Mouse (Mus musculus) CH12.LX (cell line): ENCODE measurements around the gene Macrod2. TPM values are rescaled to one million over a fixed set of nuclear protein-coding genes. Genes with fewer than 3 reads are reported as not detected.

Experiments used
- DNase-seq: peaks from one replicate; pipeline ENCODE4 v3.0.0-alpha.2; 2013; ENCODE audit errors: extremely low read depth
- H3K27ac ChIP-seq: 2 replicates; pipeline ENCODE4 v1.5.1; 2012; ENCODE audit warnings: low read depth, mild to moderate bottlenecking, control low read depth, moderate library complexity; ENCODE audit not compliant: insufficient read depth
- H3K27me3 ChIP-seq: replicated peaks from 2 replicates; pipeline ENCODE3; 2012; ENCODE audit warnings: inconsistent platforms
- H3K36me3 ChIP-seq, 2 experiments: replicated peaks in 1 of 2; 2 replicates each; pipeline versions ENCODE3 to v1.6.1; 2012; ENCODE audit warnings: inconsistent platforms in 1 of 2, low read length in 1 of 2, mild to moderate bottlenecking in 1 of 2, mixed read lengths in 1 of 2, moderate library complexity in 1 of 2; ENCODE audit not compliant: control insufficient read depth in 1 of 2, insufficient read depth in 1 of 2
- H3K4me1 ChIP-seq, 2 experiments: 2 replicates each; pipeline ENCODE4 v1.6.1; 2012; ENCODE audit warnings: inconsistent platforms in 1 of 2, moderate library complexity in 1 of 2; ENCODE audit not compliant: insufficient read depth in 2 of 2, control insufficient read depth in 1 of 2
- H3K4me2 ChIP-seq: 2 replicates; pipeline ENCODE4 v1.6.1; 2012; ENCODE audit warnings: low read depth, mild to moderate bottlenecking, control low read depth; ENCODE audit not compliant: poor library complexity, insufficient read depth, severe bottlenecking
- H3K4me3 ChIP-seq, 3 experiments: fragments of 150-350 bp in 1 of 3; sonication (generic) in 1 of 3; replicated peaks in 1 of 3; 2 replicates each; pipeline versions ENCODE3 to v1.5.1; 2011 to 2012; ENCODE audit warnings: low read depth in 2 of 3, low read length in 2 of 3, mild to moderate bottlenecking in 2 of 3, moderate library complexity in 2 of 3, control low read depth in 1 of 3, improper control_type of control experiment in 1 of 3, inconsistent platforms in 1 of 3, mixed read lengths in 1 of 3; ENCODE audit not compliant: poor library complexity in 1 of 3
- H3K79me2 ChIP-seq: replicated peaks from 2 replicates; pipeline ENCODE4 v1.6.1; 2012; ENCODE audit warnings: mild to moderate bottlenecking, moderate library complexity; ENCODE audit not compliant: control insufficient read depth, poor library complexity, insufficient read depth, severe bottlenecking; ENCODE audit errors: extremely low read depth
- H3K9ac ChIP-seq: 2 replicates; pipeline ENCODE4 v1.6.1; 2012; ENCODE audit warnings: low read depth, mild to moderate bottlenecking, control low read depth, moderate library complexity; ENCODE audit not compliant: insufficient read depth
- H3K9me3 ChIP-seq: replicated peaks from 2 replicates; pipeline ENCODE3; 2012; ENCODE audit warnings: low read length, inconsistent platforms, mixed read lengths
- BHLHE40 ChIP-seq: IDR thresholded peaks from 2 replicates; pipeline ENCODE4 v1.6.1; 2011; ENCODE audit warnings: mild to moderate bottlenecking, low read depth, low read length, improper control_type of control experiment
- ELF1 ChIP-seq: IDR thresholded peaks from 2 replicates; pipeline ENCODE4 v1.6.1; 2014; ENCODE audit warnings: low read depth, mild to moderate bottlenecking, inconsistent platforms, low read length, improper control_type of control experiment
- EP300 ChIP-seq: IDR thresholded peaks from 2 replicates; pipeline ENCODE4 v1.6.1; 2011; ENCODE audit warnings: low read length, improper control_type of control experiment
- GABPA ChIP-seq: IDR thresholded peaks from 2 replicates; pipeline ENCODE4 v1.6.1; 2012; ENCODE audit warnings: low read depth, low read length, improper control_type of control experiment, inconsistent platforms; ENCODE audit not compliant: insufficient replicate concordance
- HCFC1 ChIP-seq: IDR thresholded peaks from 2 replicates; pipeline ENCODE4 v1.6.1; 2012; ENCODE audit warnings: low read depth, mild to moderate bottlenecking, inconsistent platforms, low read length, improper control_type of control experiment
- JUN ChIP-seq: IDR thresholded peaks from 2 replicates; pipeline ENCODE4 v1.6.1; 2011; ENCODE audit warnings: low read depth, mild to moderate bottlenecking, low read length, improper control_type of control experiment, moderate library complexity; ENCODE audit not compliant: insufficient read depth
- JUND ChIP-seq: conservative IDR thresholded peaks from 2 replicates; pipeline ENCODE4 v1.6.1; 2011; ENCODE audit warnings: low read depth, low read length, improper control_type of control experiment
- KAT2A ChIP-seq: IDR thresholded peaks from 2 replicates; pipeline ENCODE4 v1.6.1; 2012; ENCODE audit warnings: low read length, improper control_type of control experiment, inconsistent platforms; ENCODE audit not compliant: insufficient replicate concordance
- MAFK ChIP-seq: IDR thresholded peaks from 2 replicates; pipeline ENCODE4 v1.6.1; 2011; ENCODE audit warnings: low read length, improper control_type of control experiment; ENCODE audit not compliant: insufficient replicate concordance
- MAX ChIP-seq: IDR thresholded peaks from 2 replicates; pipeline ENCODE4 v1.6.1; 2011; ENCODE audit warnings: low read length, improper control_type of control experiment
- MAZ ChIP-seq: IDR thresholded peaks from 2 replicates; pipeline ENCODE4 v1.6.1; 2012; ENCODE audit warnings: low read depth, mild to moderate bottlenecking, inconsistent platforms, low read length, improper control_type of control experiment, moderate library complexity
- MEF2A ChIP-seq: IDR thresholded peaks from 2 replicates; pipeline ENCODE4 v1.6.1; 2014; ENCODE audit warnings: low read depth, mild to moderate bottlenecking, inconsistent platforms, low read length, improper control_type of control experiment, borderline replicate concordance
- PAX5 ChIP-seq: IDR thresholded peaks from 2 replicates; pipeline ENCODE4 v1.6.1; 2012; ENCODE audit warnings: low read length, inconsistent platforms, mixed read lengths
- POLR2A ChIP-seq: IDR thresholded peaks from 2 replicates; pipeline ENCODE4 v1.6.1; 2011; ENCODE audit warnings: low read depth, mild to moderate bottlenecking, improper control_type of control experiment, low read length
- TBP ChIP-seq: conservative IDR thresholded peaks from 2 replicates; pipeline ENCODE4 v1.6.1; 2011; ENCODE audit warnings: low read depth, low read length, improper control_type of control experiment
- TCF12 ChIP-seq: IDR thresholded peaks from 2 replicates; pipeline ENCODE4 v1.6.1; 2014; ENCODE audit warnings: low read depth, mild to moderate bottlenecking, inconsistent platforms, low read length, improper control_type of control experiment
- UBTF ChIP-seq: IDR thresholded peaks from 2 replicates; pipeline ENCODE4 v1.6.1; 2012; ENCODE audit warnings: low read depth, mild to moderate bottlenecking, inconsistent platforms, low read length, improper control_type of control experiment, moderate library complexity
- USF1 ChIP-seq: IDR thresholded peaks from 2 replicates; pipeline ENCODE4 v1.6.1; 2014; ENCODE audit warnings: low read depth, mild to moderate bottlenecking, inconsistent platforms, low read length, improper control_type of control experiment
- USF2 ChIP-seq: conservative IDR thresholded peaks from 2 replicates; pipeline ENCODE4 v1.6.1; 2011; ENCODE audit warnings: low read depth, low read length, improper control_type of control experiment
- ZC3H11A ChIP-seq: IDR thresholded peaks from 2 replicates; pipeline ENCODE4 v1.6.1; 2012; ENCODE audit warnings: low read depth, mild to moderate bottlenecking, inconsistent platforms, low read length, improper control_type of control experiment
- ZKSCAN1 ChIP-seq: IDR thresholded peaks from 2 replicates; pipeline ENCODE4 v1.6.1; 2012; ENCODE audit warnings: low read depth, inconsistent platforms, low read length, improper control_type of control experiment, borderline replicate concordance
- ZMIZ1 ChIP-seq: IDR thresholded peaks from 2 replicates; pipeline ENCODE4 v1.6.1; 2012; ENCODE audit warnings: low read depth, mild to moderate bottlenecking, inconsistent platforms, low read length, improper control_type of control experiment
- dilution Hi-C: fragments of 300-500 bp; cut with MboI; formaldehyde crosslinking; loops from 2 replicates; pipeline ENCODE4 v1.14.3; 2020; ENCODE audit warnings: low sequenced_read_pairs; ENCODE audit not compliant: extremely low pct_unique_long_range_greater_than_20kb, extremely low pct_ligation_motif_present
- in situ Hi-C: fragments of 300-500 bp; cut with MboI; formaldehyde crosslinking; loops from 3 replicates; pipeline ENCODE4 v1.14.3; 2019; ENCODE audit warnings: low sequenced_read_pairs, low pct_ligation_motif_present, low pct_unique_long_range_greater_than_20kb, mixed read lengths
- polyA plus RNA-seq: library from polyadenylated mRNA; unstranded; fragments of >175 nt; gene quantifications from 2 replicates; pipeline ENCODE4 v1.2.1, GENCODE M21; 2012; ENCODE audit warnings: low read depth; ENCODE audit not compliant: insufficient read length
- total RNA-seq, 2 experiments: library from RNA; depleted of rRNA; stranded (reverse); fragments of 300-350 nt in 1 of 2; fragments of >200 nt in 1 of 2; gene quantifications; 2 replicates each; pipeline ENCODE4 v1.2.3; 2012 to 2014

Gene Macrod2
- total and polyA plus RNA-seq, 3 experiments: not detected

DNA sequence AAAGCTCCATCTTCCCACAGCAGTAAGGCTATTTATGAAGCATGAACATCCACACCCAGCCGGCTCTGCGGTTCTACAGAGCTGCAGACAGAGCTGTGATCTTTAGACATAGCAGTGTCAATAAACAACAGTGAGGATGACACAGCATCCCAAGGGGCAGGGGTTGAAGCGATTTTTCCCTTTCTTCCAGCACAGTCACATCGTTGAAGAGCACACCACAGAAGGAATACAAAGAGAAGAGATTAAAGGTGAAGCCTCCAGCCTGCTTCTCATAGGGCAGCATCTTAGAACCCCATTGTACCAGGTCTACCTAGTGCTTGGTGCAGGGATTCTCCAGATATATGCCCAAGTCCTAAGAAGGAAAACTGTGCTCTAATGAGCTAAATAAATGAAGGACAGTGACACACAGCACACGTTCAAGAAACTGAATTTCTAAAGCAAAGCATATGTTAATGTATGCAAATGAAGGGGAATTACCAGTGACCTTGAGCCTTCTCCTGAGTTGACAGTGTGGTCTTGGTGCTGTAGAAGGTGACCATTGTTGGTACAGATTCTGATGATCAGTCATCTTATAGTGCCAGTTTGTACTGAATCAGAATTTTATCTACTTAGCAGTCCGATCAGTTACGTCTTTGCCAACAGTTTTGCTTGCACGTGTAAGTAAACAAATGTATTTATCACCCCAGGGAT, 1021.9 kb downstream of the Macrod2 start:
- H3K9me3 ChIP-seq: peaks cover 26% of the 10 kb centered on the region
- H3K4me3 ChIP-seq: no peak overlapping the region
- no peak overlapping the region for H3K4me2 ChIP-seq
- no peak for TF ChIP-seq USF1
- no peak for TF ChIP-seq ZMIZ1
- no peak for TF ChIP-seq POLR2A
- no peak for TF ChIP-seq JUND
- TF ChIP-seq ZKSCAN1: no peak
- no peak for TF ChIP-seq EP300
- TF ChIP-seq TBP: no peak
- TF ChIP-seq PAX5: no peak
- no peak for TF ChIP-seq ZC3H11A
- no peak for TF ChIP-seq MAX
- H3K27me3 ChIP-seq: no peaks in the 10 kb centered on the region
- H3K9ac ChIP-seq: no peak overlapping the region
- H3K27ac ChIP-seq: no peak overlapping the region
- H3K79me2 ChIP-seq: no peaks in the 10 kb centered on the region
- H3K4me1 ChIP-seq: no peaks in the 10 kb centered on the region
- DNase-seq: no peak
- no peaks in the 10 kb centered on the region for H3K36me3 ChIP-seq
- dilution Hi-C loops: no loop called here
- in situ Hi-C loops: no loop called here

DNA sequence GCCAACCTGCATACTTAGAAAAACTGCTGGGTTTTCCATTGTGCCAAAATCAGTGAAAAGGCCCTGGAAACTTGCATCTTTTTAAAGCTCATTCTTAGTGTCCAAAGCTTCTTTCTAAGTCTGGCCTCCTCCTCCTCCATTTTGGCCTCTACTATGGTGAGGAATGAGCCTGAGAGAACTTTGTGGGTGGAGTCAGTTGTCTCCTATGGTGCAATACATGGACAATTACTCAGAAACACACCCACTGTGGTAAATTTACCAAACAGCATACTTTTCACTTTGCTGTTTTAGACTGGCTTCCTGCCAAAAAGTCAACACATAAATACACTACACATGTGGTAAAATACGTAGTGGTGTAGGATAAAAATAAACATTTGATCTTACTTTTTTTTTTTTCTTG, 1024.7 kb downstream of the Macrod2 start:
- Histone ChIP-seq H3K27me3 (no peaks in the 10 kb centered on the region), H3K4me2 (no peak overlapping the region), H3K79me2 (no peaks in the 10 kb centered on the region), H3K4me3 (no peak overlapping the region), H3K9ac (no peak overlapping the region), H3K27ac (no peak overlapping the region), H3K36me3 (no peaks in the 10 kb centered on the region), H3K4me1 (no peaks in the 10 kb centered on the region), H3K9me3 (peaks cover 14% of the 10 kb centered on the region)
- in situ Hi-C loops (no loop called here), dilution Hi-C loops (no loop called here)
- no peak for TF ChIP-seq BHLHE40
- no peak for TF ChIP-seq USF2
- TF ChIP-seq MAFK: no peak
- no peak for TF ChIP-seq HCFC1
- no peak for TF ChIP-seq ZKSCAN1
- TF ChIP-seq UBTF: no peak
- no peak for TF ChIP-seq MAX
- no peak for TF ChIP-seq KAT2A
- no peak for TF ChIP-seq TCF12
- TF ChIP-seq MAZ: no peak
- TF ChIP-seq JUN: no peak
- no peak for TF ChIP-seq TBP
- TF ChIP-seq ELF1: no peak
- TF ChIP-seq GABPA: no peak
- TF ChIP-seq MEF2A: no peak
- no peak for DNase-seq
